Mouse (Mus musculus): ENCODE results near the gene Lrp1.

Lrp1 gene

GRCm38 (mm10) chr10:127654970-127655579, 34.1 kb upstream of the Lrp1 start:
- in situ Hi-C loops (cut with MboI, MseI): loop anchor here (25.0 kb wide), 1 partner anchor 593 kb away; the partner anchor contains the start of genes Cdk4, March9 and Tspan31

- in situ Hi-C loops (cut with MboI, MseI): loop anchor here (25.0 kb wide), 1 partner anchor 591 kb away; the partner anchor contains the start of genes Cdk4, March9 and Tspan31
Measured at GRCm38 (mm10) chr10:127652906-127653638, 32.1 kb upstream of the Lrp1 start.

- in situ Hi-C loops (cut with MboI, MseI): no loop called here
Measured at GRCm38 (mm10) chr10:127645791-127646190, 24.8 kb upstream of the Lrp1 start.

- in situ Hi-C loops (cut with MboI, MseI): no loop called here
Measured at GRCm38 (mm10) chr10:127643553-127644238, 22.7 kb upstream of the Lrp1 start.

GRCm38 (mm10) chr10:127642772-127643552, 22.0 kb upstream of the Lrp1 start, which contains the start of gene Stat6:
Gene Stat6, plus strand, starts transcription at chr10:127642986.
- in situ Hi-C loops (cut with MboI, MseI): no loop called here

GRCm38 (mm10) chr10:127641861-127642771, 21.2 kb upstream of the Lrp1 start:
- in situ Hi-C loops (cut with MboI, MseI): no loop called here

- in situ Hi-C loops (cut with MboI, MseI): no loop called here
Measured at GRCm38 (mm10) chr10:127640421-127640820, 19.5 kb upstream of the Lrp1 start.

GRCm38 (mm10) chr10:127632668-127633271, 11.8 kb upstream of the Lrp1 start:
- in situ Hi-C loops (cut with MboI, MseI): no loop called here

- in situ Hi-C loops (cut with MboI, MseI): no loop called here
Measured at GRCm38 (mm10) chr10:127631261-127632214, 10.6 kb upstream of the Lrp1 start.

- in situ Hi-C loops (cut with MboI, MseI): no loop called here
Measured at GRCm38 (mm10) chr10:127626433-127626832, 5.5 kb upstream of the Lrp1 start.

GRCm38 (mm10) chr10:127623439-127624216, 2.7 kb upstream of the Lrp1 start:
- in situ Hi-C loops (cut with MboI, MseI): no loop called here

- in situ Hi-C loops (cut with MboI, MseI): no loop called here
Measured at GRCm38 (mm10) chr10:127622661-127623060, 1.7 kb upstream of the Lrp1 start.

GRCm38 (mm10) chr10:127622057-127622392, 1.1 kb upstream of the Lrp1 start:
- in situ Hi-C loops (cut with MboI, MseI): no loop called here

GRCm38 (mm10) chr10:127621191-127622056, 476 bp upstream of the Lrp1 start:
- in situ Hi-C loops (cut with MboI, MseI): no loop called here

- in situ Hi-C loops (cut with MboI, MseI): loop anchor here (5.0 kb wide), 1 partner anchor 43 kb away; no protein-coding TSS in a partner anchor
Measured at GRCm38 (mm10) chr10:127619941-127620405, 975 bp downstream of the Lrp1 start.

- in situ Hi-C loops (cut with MboI, MseI): loop anchor here (5.0 kb wide), 1 partner anchor 42 kb away; no protein-coding TSS in a partner anchor
Measured at GRCm38 (mm10) chr10:127619119-127619721, 1.7 kb downstream of the Lrp1 start.

GRCm38 (mm10) chr10:127618173-127618572, 2.8 kb downstream of the Lrp1 start:
- in situ Hi-C loops (cut with MboI, MseI): loop anchor here (5.0 kb wide), 1 partner anchor 41 kb away; no protein-coding TSS in a partner anchor

All from T-helper 1 cell (primary cell).